Mouse (Mus musculus) ES-CJ7 (cell line): ENCODE data around the gene Vkorc1l1.

Source experiments
- DNase-seq: peaks from one replicate; pipeline ENCODE4 v3.0.0; 2011; ENCODE audit warnings: low read depth, low spot score

Gene Vkorc1l1

GRCm38 (mm10) chr5:130001356-130001987 lies 59.7 kb downstream of the Vkorc1l1 start:
- DNase-seq: no peak

- DNase-seq: no peak
Observed at GRCm38 (mm10) chr5:130002301-130003146, 60.8 kb downstream of the Vkorc1l1 start, which contains the start of gene Gusb. Gene Gusb (minus strand): TSS chr5:130003049.

- no peak for DNase-seq
Observed at GRCm38 (mm10) chr5:130003229-130003628, 61.5 kb downstream of the Vkorc1l1 start.

- DNase-seq: no peak
Observed at GRCm38 (mm10) chr5:130007344-130007743, 65.6 kb downstream of the Vkorc1l1 start.

GRCm38 (mm10) chr5:130008034-130008590 lies 66.3 kb downstream of the Vkorc1l1 start:
- DNase-seq: no peak

GRCm38 (mm10) chr5:130009784-130010183 lies 68.0 kb downstream of the Vkorc1l1 start:
- DNase-seq: no peak

GRCm38 (mm10) chr5:130010961-130011360 lies 69.2 kb downstream of the Vkorc1l1 start:
- peak; percentile 47 for DNase-seq

- DNase-seq: no peak
Observed at GRCm38 (mm10) chr5:130015104-130015503, 73.3 kb downstream of the Vkorc1l1 start.

GRCm38 (mm10) chr5:130019461-130019860 lies 77.7 kb downstream of the Vkorc1l1 start:
- DNase-seq: no peak

- DNase-seq: no peak
Observed at GRCm38 (mm10) chr5:130021361-130021966, 79.7 kb downstream of the Vkorc1l1 start.

GRCm38 (mm10) chr5:130022366-130022765 lies 80.6 kb downstream of the Vkorc1l1 start:
- DNase-seq: no peak

- DNase-seq: no peak
Observed at GRCm38 (mm10) chr5:130023067-130023766, 81.4 kb downstream of the Vkorc1l1 start.

- DNase-seq: peak; percentile 95
Observed at GRCm38 (mm10) chr5:130023767-130024539, 82.2 kb downstream of the Vkorc1l1 start.

- DNase-seq: no peak
Observed at GRCm38 (mm10) chr5:130027134-130027533, 85.4 kb downstream of the Vkorc1l1 start.

GRCm38 (mm10) chr5:130027696-130028095 lies 85.9 kb downstream of the Vkorc1l1 start:
- DNase-seq: no peak

GRCm38 (mm10) chr5:130029142-130029897 lies 87.5 kb downstream of the Vkorc1l1 start, which contains the start of the genes Asl and Crcp:
Gene Asl (minus strand): TSS chr5:130029247.
Gene Crcp (plus strand): TSS chr5:130029290.
- peak; percentile 80 for DNase-seq

- DNase-seq: no peak
Observed at GRCm38 (mm10) chr5:130031410-130032390, 89.9 kb downstream of the Vkorc1l1 start.

- no peak for DNase-seq
Observed at GRCm38 (mm10) chr5:130033869-130034268, 92.1 kb downstream of the Vkorc1l1 start.
